Mouse (Mus musculus): ENCODE data around the gene Trmt13. TPM values are rescaled to one million over a fixed set of nuclear protein-coding genes. Genes with fewer than 3 reads are reported as not detected.
A peak's percentile ranks its signal among the peaks of the same experiment; 100 is the strongest.

Trmt13 gene
- polyA plus RNA-seq, 1 experiment from 2014 or later, result 37.1 TPM

DNA sequence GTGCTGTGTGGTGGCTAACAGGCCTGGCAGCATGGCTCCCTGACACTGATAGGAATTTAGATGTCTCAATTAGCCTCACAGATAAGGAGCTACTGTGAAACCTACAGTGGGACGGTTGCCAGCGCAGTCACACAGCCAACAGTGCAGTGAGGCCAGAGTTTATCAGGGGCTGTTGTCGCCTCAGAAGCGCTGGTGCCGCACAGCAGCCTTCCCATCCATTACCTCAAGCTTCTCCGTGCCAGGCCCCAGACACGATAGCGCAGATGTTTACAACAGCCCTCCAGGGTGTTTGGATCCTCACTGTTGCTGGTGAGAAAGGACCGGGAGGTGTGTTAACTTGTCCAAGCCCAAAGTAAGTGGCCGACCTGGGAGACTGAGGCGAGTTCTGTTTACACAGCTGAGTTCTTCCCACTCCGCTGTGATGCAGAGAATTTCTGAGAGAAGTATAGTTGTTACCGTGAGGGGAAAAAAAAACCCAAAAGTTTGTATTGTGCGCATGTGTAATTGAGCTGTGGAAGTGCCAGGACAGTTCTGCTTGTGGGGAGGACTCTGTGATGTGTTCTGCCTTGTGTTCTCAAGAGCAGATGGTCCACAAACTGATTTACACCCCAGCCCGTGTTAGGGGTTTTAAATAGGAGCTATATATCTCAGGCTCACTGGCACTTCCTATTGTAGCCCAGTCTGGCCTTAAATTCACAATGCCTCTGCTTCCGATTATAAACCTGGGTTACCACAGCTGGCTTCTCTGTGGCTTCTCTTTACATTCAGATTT is 77.8 kb downstream of the Trmt13 start:
- peaks cover 60% of the 10 kb centered on the region for H3K36me3 ChIP-seq
- no peaks in the 10 kb centered on the region for H3K27me3 ChIP-seq
- H3K4me1 ChIP-seq, result peaks cover 4% of the 10 kb centered on the region; the same call in 1 of the 2 replicates
- no peak for ATAC-seq (ENCODE audit: insufficient number of reproducible peaks, insufficient read depth, low FRiP score, low TSS enrichment)
- H3K27ac ChIP-seq, result 0 out of 2 replicates have a peak overlapping the region, but pooled peaks have one; percentile 23
- 75% methylated on average over 16 of the region's 16 CpGs for WGBS
- H3K9ac ChIP-seq, result no peak overlapping the region
- no peak overlapping the region for H3K4me3 ChIP-seq
- H3K9me3 ChIP-seq, result no peaks in the 10 kb centered on the region
- H3K4me2 ChIP-seq (replicated peaks), result no peak overlapping the region

Other genes with a start within 250 kb of the Trmt13 start
- gene Cdc14a, start 190.6 kb downstream of the Trmt13 start, polyA plus RNA-seq (2016; fragmentation: Nextera tagmentation; extraction: Ambion mirVana), result 13.4 and 13.8 TPM in 2 replicates
- gene Rtca, start 106.4 kb downstream of the Trmt13 start, polyA plus RNA-seq (2016; fragmentation: Nextera tagmentation; extraction: Ambion mirVana), result 91.1 and 91.8 TPM in 2 replicates
- gene Dbt, start 101.5 kb downstream of the Trmt13 start, polyA plus RNA-seq (2016; fragmentation: Nextera tagmentation; extraction: Ambion mirVana), result 15.1 and 15.6 TPM in 2 replicates
- gene Lrrc39, start 51.6 kb downstream of the Trmt13 start, polyA plus RNA-seq (2016; fragmentation: Nextera tagmentation; extraction: Ambion mirVana), result 0.69 and 0.74 TPM in 2 replicates
- 30.1 and 30.9 TPM in 2 replicates for gene Sass6, start 19.6 kb downstream of the Trmt13 start, polyA plus RNA-seq (2016; fragmentation: Nextera tagmentation; extraction: Ambion mirVana)
- gene Mfsd14a, start 48.1 kb upstream of the Trmt13 start, polyA plus RNA-seq (2016; fragmentation: Nextera tagmentation; extraction: Ambion mirVana), result 83.7 and 89.3 TPM in 2 replicates
- not detected in 2 replicates for gene Gm43191, start 66.7 kb upstream of the Trmt13 start, polyA plus RNA-seq (2016; fragmentation: Nextera tagmentation; extraction: Ambion mirVana)
- gene Slc35a3, start 98.2 kb upstream of the Trmt13 start, polyA plus RNA-seq (2016; fragmentation: Nextera tagmentation; extraction: Ambion mirVana), result 10.8 and 12.1 TPM in 2 replicates
- 17.2 and 19.3 TPM in 2 replicates for gene Agl, start 193.6 kb upstream of the Trmt13 start, polyA plus RNA-seq (2016; fragmentation: Nextera tagmentation; extraction: Ambion mirVana)
- gene Frrs1, start 244.9 kb upstream of the Trmt13 start, polyA plus RNA-seq (2016; fragmentation: Nextera tagmentation; extraction: Ambion mirVana), result 11.1 and 11.7 TPM in 2 replicates

All from embryonic facial prominence, embryonic 12.5 days (tissue).